Mouse (Mus musculus) limb, embryonic 12.5 days (tissue): ENCODE measurements around the gene Ucp3. TPM values are rescaled to one million over a fixed set of nuclear protein-coding genes. Genes with fewer than 3 reads are reported as not detected.

Experiments
- ATAC-seq: fragments of 200-750 bp; cut with Nextera tagmentation; 2 replicates; pipeline ENCODE4 v1.8.0; 2017; ENCODE audit warnings: low read depth, moderate TSS enrichment; ENCODE audit not compliant: insufficient number of reproducible peaks, insufficient read depth, low FRiP score, low TSS enrichment
- H3K27ac ChIP-seq: fragments of 300-500 bp; sonication (generic); 2 replicates; pipeline ENCODE4 v1.5.1; 2016; ENCODE audit warnings: mild to moderate bottlenecking, moderate library complexity
- H3K27me3 ChIP-seq: fragments of 300-500 bp; sonication (generic); 2 replicates; pipeline ENCODE4 v1.6.1; 2016; ENCODE audit warnings: mild to moderate bottlenecking, moderate library complexity
- H3K36me3 ChIP-seq: fragments of 300-500 bp; sonication (generic); 2 replicates; pipeline ENCODE4 v1.6.1; 2016; ENCODE audit warnings: mild to moderate bottlenecking, moderate library complexity
- H3K4me1 ChIP-seq: fragments of 300-500 bp; sonication (generic); replicated peaks from 2 replicates; pipeline ENCODE4 v1.6.1; 2016
- H3K4me2 ChIP-seq: fragments of 300-500 bp; sonication (generic); 2 replicates; pipeline ENCODE4 v1.6.1; 2016; ENCODE audit warnings: mild to moderate bottlenecking, moderate library complexity
- H3K4me3 ChIP-seq: fragments of 300-500 bp; sonication (generic); replicated peaks from 2 replicates; pipeline ENCODE4 v1.5.1; 2016; ENCODE audit warnings: mild to moderate bottlenecking
- H3K9ac ChIP-seq: fragments of 300-500 bp; sonication (generic); replicated peaks from 2 replicates; pipeline ENCODE4 v1.6.1; 2016; ENCODE audit warnings: mild to moderate bottlenecking, moderate library complexity
- H3K9me3 ChIP-seq: fragments of 300-500 bp; sonication (generic); 2 replicates; pipeline ENCODE4 v1.6.1; 2016; ENCODE audit warnings: mild to moderate bottlenecking, moderate library complexity
- WGBS: fragments of 180-500 bp; shearing (Covaris S2); methylation state at CpG from one replicate; pipeline ENCODE4 v1.1.7; 2016; 5-methylcytosine and 5-hydroxymethylcytosine counted together
- polyA plus RNA-seq: library from polyadenylated mRNA; unstranded; fragments of >200 nt; fragmentation: Nextera tagmentation; extraction: Ambion mirVana; gene quantifications from 2 replicates; pipeline ENCODE4 v1.2.1, GENCODE M21; 2016

Ucp3 gene
- polyA plus RNA-seq, 1 experiment from 2014 or later, result not detected

GRCm38 (mm10) chr7:100461621-100462151, 11.1 kb upstream of the Ucp3 start:
- 0 out of 2 replicates have a peak, but pooled peaks cover 2% of the 10 kb centered on the region for H3K4me1 ChIP-seq
- no peak overlapping the region for H3K4me3 ChIP-seq
- peaks cover 89% of the 10 kb centered on the region for H3K36me3 ChIP-seq
- H3K9ac ChIP-seq, result no peak overlapping the region
- no peaks in the 10 kb centered on the region for H3K9me3 ChIP-seq
- WGBS, result 86% methylated on average over 6 of the region's 6 CpGs
- no peak for ATAC-seq
- no peak overlapping the region for H3K4me2 ChIP-seq
- no peak overlapping the region for H3K27ac ChIP-seq
- no peaks in the 10 kb centered on the region for H3K27me3 ChIP-seq

- 77% methylated on average over 9 of the region's 9 CpGs for WGBS
- Histone ChIP-seq H3K36me3 (peaks cover 86% of the 10 kb centered on the region), H3K27ac (no peak overlapping the region), H3K9ac (no peak overlapping the region), H3K27me3 (no peaks in the 10 kb centered on the region), H3K4me3 (no peak overlapping the region), H3K9me3 (no peaks in the 10 kb centered on the region), H3K4me1 (0 out of 2 replicates have a peak, but pooled peaks cover 2% of the 10 kb centered on the region), H3K4me2 (no peak overlapping the region)
- no peak for ATAC-seq
Measured at GRCm38 (mm10) chr7:100463194-100463593, 9.6 kb upstream of the Ucp3 start.

DNA sequence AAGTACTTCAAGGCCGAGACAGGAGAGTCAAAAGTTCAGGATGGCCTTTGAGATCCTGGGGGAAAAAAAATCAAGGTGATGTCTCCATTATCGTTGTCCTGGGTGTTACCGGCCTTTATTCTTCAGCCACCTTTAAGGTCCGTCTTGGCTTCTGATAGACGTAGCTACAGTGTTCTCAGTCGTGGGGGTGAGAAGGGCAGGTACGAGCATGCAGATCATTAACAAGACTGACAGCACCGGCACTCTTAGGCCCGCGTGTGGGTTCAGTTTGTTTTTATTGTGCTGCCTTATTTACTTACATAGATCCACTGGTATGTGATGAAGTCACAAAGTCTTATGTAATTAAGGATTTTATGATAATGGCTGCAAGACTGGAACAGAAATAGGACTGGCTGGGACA, 9.0 kb upstream of the Ucp3 start:
- Histone ChIP-seq H3K9me3 (no peaks in the 10 kb centered on the region), H3K4me3 (no peak overlapping the region), H3K4me1 (0 out of 2 replicates have a peak, but pooled peaks cover 2% of the 10 kb centered on the region), H3K4me2 (no peak overlapping the region), H3K27ac (no peak overlapping the region), H3K36me3 (peaks cover 88% of the 10 kb centered on the region), H3K27me3 (no peaks in the 10 kb centered on the region), H3K9ac (no peak overlapping the region)
- ATAC-seq, result no peak
- WGBS, result 72% methylated on average over 10 of the region's 10 CpGs

DNA sequence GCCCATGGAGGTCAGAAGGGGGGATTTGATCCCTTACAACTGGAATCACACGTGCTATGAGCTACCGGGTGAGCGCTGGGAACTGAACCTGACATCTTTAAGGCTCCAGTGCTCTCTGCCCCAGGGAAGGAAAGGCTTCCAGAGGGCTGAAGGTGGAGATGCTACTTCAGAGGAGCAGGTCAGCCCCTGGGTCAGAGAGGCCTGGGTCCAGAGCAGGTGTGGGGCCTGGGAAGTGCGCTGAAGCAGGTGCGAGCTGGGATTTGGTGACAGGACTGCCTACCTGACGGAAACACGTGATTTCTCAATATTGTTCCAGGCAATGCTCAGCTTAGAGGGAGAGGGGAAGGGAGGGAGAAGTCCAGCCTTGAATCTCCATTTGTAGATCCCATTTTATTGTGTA, 8.5 kb upstream of the Ucp3 start:
- Histone ChIP-seq H3K4me3 (no peak overlapping the region), H3K36me3 (peaks cover 88% of the 10 kb centered on the region), H3K9me3 (no peaks in the 10 kb centered on the region), H3K4me1 (0 out of 2 replicates have a peak, but pooled peaks cover 2% of the 10 kb centered on the region), H3K27me3 (no peaks in the 10 kb centered on the region), H3K27ac (no peak overlapping the region), H3K9ac (no peak overlapping the region), H3K4me2 (no peak overlapping the region)
- WGBS, result 87% methylated on average over 7 of the region's 7 CpGs
- ATAC-seq, result no peak

DNA sequence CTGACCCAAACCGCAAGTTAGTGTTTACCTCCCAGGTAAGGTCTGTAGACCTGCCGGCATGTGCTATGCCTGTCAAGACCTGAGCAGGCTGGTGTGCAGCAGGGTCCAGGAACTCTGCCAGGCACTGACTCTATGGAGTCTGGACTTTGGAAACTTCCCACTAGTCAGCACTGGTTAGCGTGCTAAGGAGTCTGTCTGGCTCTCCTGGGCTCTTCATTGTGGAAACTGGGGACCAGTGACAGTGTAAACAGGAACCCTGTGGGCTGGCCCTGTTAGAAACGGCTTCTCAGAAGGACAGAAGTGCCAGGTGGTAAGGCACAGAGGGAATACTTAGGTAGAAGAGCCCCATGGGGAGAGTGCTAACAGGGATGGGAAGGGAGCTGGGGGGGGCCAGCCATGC, 7.5 kb upstream of the Ucp3 start:
- 0 out of 2 replicates have a peak, but pooled peaks have one; percentile 28 for ATAC-seq
- H3K36me3 ChIP-seq, result peaks cover 87% of the 10 kb centered on the region
- H3K9ac ChIP-seq, result no peak overlapping the region
- H3K27ac ChIP-seq, result peak overlapping the region; percentile 54; the same call in 1 of the 2 replicates
- no peaks in the 10 kb centered on the region for H3K9me3 ChIP-seq
- WGBS, result 81% methylated on average over 4 of the region's 4 CpGs
- 0 out of 2 replicates have a peak, but pooled peaks cover 2% of the 10 kb centered on the region for H3K4me1 ChIP-seq
- H3K27me3 ChIP-seq, result no peaks in the 10 kb centered on the region
- no peak overlapping the region for H3K4me2 ChIP-seq
- H3K4me3 ChIP-seq, result no peak overlapping the region

GRCm38 (mm10) chr7:100465656-100466309, 7.0 kb upstream of the Ucp3 start:
- H3K36me3 ChIP-seq, result peaks cover 87% of the 10 kb centered on the region
- WGBS, result 62% methylated on average over 5 of the region's 5 CpGs
- H3K9ac ChIP-seq, result no peak overlapping the region
- no peak overlapping the region for H3K4me2 ChIP-seq
- no peaks in the 10 kb centered on the region for H3K9me3 ChIP-seq
- peak overlapping the region; percentile 54 for H3K27ac ChIP-seq
- ATAC-seq, result peak; percentile 37; the same call in 1 of the 2 replicates
- H3K4me3 ChIP-seq, result no peak overlapping the region
- 0 out of 2 replicates have a peak, but pooled peaks cover 2% of the 10 kb centered on the region for H3K4me1 ChIP-seq
- H3K27me3 ChIP-seq, result no peaks in the 10 kb centered on the region

- WGBS, result 88% methylated on average over 11 of the region's 11 CpGs
Measured at GRCm38 (mm10) chr7:100466781-100467510, 5.8 kb upstream of the Ucp3 start.

DNA sequence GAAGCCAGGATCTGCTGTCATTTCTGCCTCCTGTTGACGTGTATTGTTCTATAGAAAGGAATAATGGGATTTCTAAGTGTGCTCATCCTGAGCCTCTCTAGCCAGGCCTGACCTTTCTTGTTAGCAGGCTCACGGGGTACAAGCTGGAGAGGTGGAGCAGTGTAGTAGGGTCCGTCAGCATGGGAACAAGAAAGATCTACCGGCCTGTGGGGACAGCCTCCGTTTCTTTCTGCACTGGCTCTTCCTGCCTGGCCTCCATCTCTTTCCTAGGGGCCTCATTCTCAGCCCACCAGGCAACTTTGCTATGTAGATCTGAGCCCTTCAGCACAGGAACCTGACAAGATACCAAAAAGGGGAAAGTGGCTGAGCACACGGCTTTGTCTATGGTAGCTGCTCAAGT, 4.0 kb upstream of the Ucp3 start:
- ATAC-seq, result no peak
- H3K9me3 ChIP-seq, result no peaks in the 10 kb centered on the region
- WGBS, result 92% methylated on average over 6 of the region's 6 CpGs
- H3K4me1 ChIP-seq, result 0 out of 2 replicates have a peak, but pooled peaks cover 2% of the 10 kb centered on the region
- no peak overlapping the region for H3K27ac ChIP-seq
- no peak overlapping the region for H3K9ac ChIP-seq
- H3K4me3 ChIP-seq, result no peak overlapping the region
- H3K27me3 ChIP-seq, result no peaks in the 10 kb centered on the region
- H3K4me2 ChIP-seq, result no peak overlapping the region
- peaks cover 73% of the 10 kb centered on the region for H3K36me3 ChIP-seq

More at GRCm38 (mm10) chr7:100466781-100467510, 5.8 kb upstream of the Ucp3 start:
- H3K36me3 ChIP-seq, result peaks cover 82% of the 10 kb centered on the region
- H3K4me1 ChIP-seq, result 0 out of 2 replicates have a peak, but pooled peaks cover 2% of the 10 kb centered on the region
- no peaks in the 10 kb centered on the region for H3K27me3 ChIP-seq
- H3K9ac ChIP-seq, result no peak overlapping the region
- ATAC-seq, result peak; percentile 57
- H3K27ac ChIP-seq, result no peak overlapping the region
- no peaks in the 10 kb centered on the region for H3K9me3 ChIP-seq
- H3K4me2 ChIP-seq, result no peak overlapping the region
- H3K4me3 ChIP-seq, result no peak overlapping the region

- no peak overlapping the region for H3K4me3 ChIP-seq
- H3K4me2 ChIP-seq, result no peak overlapping the region
- no peak for ATAC-seq
- H3K4me1 ChIP-seq, result 0 out of 2 replicates have a peak, but pooled peaks cover 2% of the 10 kb centered on the region
- H3K27ac ChIP-seq, result no peak overlapping the region
- 94% methylated on average over 1 of the region's 1 CpGs for WGBS
- no peaks in the 10 kb centered on the region for H3K9me3 ChIP-seq
- peaks cover 66% of the 10 kb centered on the region for H3K36me3 ChIP-seq
- H3K9ac ChIP-seq, result no peak overlapping the region
- H3K27me3 ChIP-seq, result no peaks in the 10 kb centered on the region
Measured at GRCm38 (mm10) chr7:100469502-100469901, 3.3 kb upstream of the Ucp3 start.

GRCm38 (mm10) chr7:100470796-100471406, 1.9 kb upstream of the Ucp3 start:
- Histone ChIP-seq H3K27ac (no peak overlapping the region), H3K4me1 (no peaks in the 10 kb centered on the region), H3K4me3 (no peak overlapping the region), H3K27me3 (no peaks in the 10 kb centered on the region), H3K9me3 (no peaks in the 10 kb centered on the region), H3K4me2 (no peak overlapping the region), H3K9ac (no peak overlapping the region), H3K36me3 (peaks cover 52% of the 10 kb centered on the region)
- no peak for ATAC-seq
- WGBS, result 87% methylated on average over 11 of the region's 11 CpGs

DNA sequence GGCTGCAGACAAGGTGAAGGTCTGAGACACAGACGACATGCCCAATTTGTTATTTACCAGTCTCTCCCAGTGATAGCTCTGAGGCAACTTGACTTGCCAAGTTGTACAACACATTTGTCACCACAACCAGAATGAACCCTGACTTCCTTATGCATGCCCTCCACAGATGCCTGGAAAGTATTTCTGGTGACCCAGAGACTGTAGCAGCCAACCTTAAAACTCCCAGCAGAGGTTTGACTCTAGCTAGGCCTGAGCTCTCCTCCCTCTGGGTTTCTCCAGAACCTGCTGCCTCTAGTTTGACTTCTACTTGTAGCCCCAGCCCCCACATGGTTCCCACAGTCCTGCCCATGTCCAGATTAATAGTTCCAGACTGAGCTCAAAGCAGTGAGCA, 1.4 kb upstream of the Ucp3 start:
- Histone ChIP-seq H3K4me2 (no peak overlapping the region), H3K9me3 (no peaks in the 10 kb centered on the region), H3K4me1 (no peaks in the 10 kb centered on the region), H3K27me3 (no peaks in the 10 kb centered on the region), H3K9ac (no peak overlapping the region), H3K27ac (no peak overlapping the region), H3K36me3 (peaks cover 46% of the 10 kb centered on the region), H3K4me3 (no peak overlapping the region)
- 82% methylated on average over 1 of the region's 1 CpGs for WGBS
- no peak for ATAC-seq
